Mouse (Mus musculus) forebrain, embryonic 12.5 days (tissue): ENCODE measurements around the gene Mark2. TPM values are rescaled to one million over a fixed set of nuclear protein-coding genes. Genes with fewer than 3 reads are reported as not detected.
A peak's percentile ranks its signal among the peaks of the same experiment; 100 is the strongest.

Source experiments
- ATAC-seq: fragments of 200-750 bp; cut with Nextera tagmentation; 2 replicates; pipeline ENCODE4 v1.8.0; 2017; ENCODE audit warnings: moderate TSS enrichment; ENCODE audit not compliant: low FRiP score
- H3K27ac ChIP-seq: fragments of 300-500 bp; sonication (generic); 2 replicates; pipeline ENCODE4 v1.5.1; 2016; ENCODE audit warnings: mild to moderate bottlenecking
- H3K27me3 ChIP-seq: fragments of 300-500 bp; sonication (generic); 2 replicates; pipeline ENCODE4 v1.6.1; 2016; ENCODE audit warnings: mild to moderate bottlenecking
- H3K36me3 ChIP-seq: fragments of 300-500 bp; sonication (generic); replicated peaks from 2 replicates; pipeline ENCODE4 v1.6.1; 2016; ENCODE audit warnings: mild to moderate bottlenecking
- H3K4me1 ChIP-seq: fragments of 300-500 bp; sonication (generic); 2 replicates; pipeline ENCODE4 v1.6.1; 2016
- H3K4me2 ChIP-seq: fragments of 300-500 bp; sonication (generic); 2 replicates; pipeline ENCODE4 v1.6.1; 2016; ENCODE audit warnings: mild to moderate bottlenecking, moderate library complexity
- H3K4me3 ChIP-seq: fragments of 300-500 bp; sonication (generic); replicated peaks from 2 replicates; pipeline ENCODE4 v1.5.1; 2016; ENCODE audit warnings: mild to moderate bottlenecking
- H3K9ac ChIP-seq: fragments of 300-500 bp; sonication (generic); 2 replicates; pipeline ENCODE4 v1.6.1; 2016; ENCODE audit warnings: mild to moderate bottlenecking
- H3K9me3 ChIP-seq: fragments of 300-500 bp; sonication (generic); 2 replicates; pipeline ENCODE4 v1.6.1; 2016
- WGBS: fragments of 180-500 bp; shearing (Covaris S2); methylation state at CpG from one replicate; pipeline ENCODE4 v1.1.7; 2016; 5-methylcytosine and 5-hydroxymethylcytosine counted together
- polyA plus RNA-seq: library from polyadenylated mRNA; unstranded; fragments of >200 nt; fragmentation: Nextera tagmentation; extraction: Ambion mirVana; gene quantifications from 2 replicates; pipeline ENCODE4 v1.2.1, GENCODE M21; 2016

The Mark2 gene
- polyA plus RNA-seq, 1 experiment from 2014 or later, result 53.5 TPM

DNA sequence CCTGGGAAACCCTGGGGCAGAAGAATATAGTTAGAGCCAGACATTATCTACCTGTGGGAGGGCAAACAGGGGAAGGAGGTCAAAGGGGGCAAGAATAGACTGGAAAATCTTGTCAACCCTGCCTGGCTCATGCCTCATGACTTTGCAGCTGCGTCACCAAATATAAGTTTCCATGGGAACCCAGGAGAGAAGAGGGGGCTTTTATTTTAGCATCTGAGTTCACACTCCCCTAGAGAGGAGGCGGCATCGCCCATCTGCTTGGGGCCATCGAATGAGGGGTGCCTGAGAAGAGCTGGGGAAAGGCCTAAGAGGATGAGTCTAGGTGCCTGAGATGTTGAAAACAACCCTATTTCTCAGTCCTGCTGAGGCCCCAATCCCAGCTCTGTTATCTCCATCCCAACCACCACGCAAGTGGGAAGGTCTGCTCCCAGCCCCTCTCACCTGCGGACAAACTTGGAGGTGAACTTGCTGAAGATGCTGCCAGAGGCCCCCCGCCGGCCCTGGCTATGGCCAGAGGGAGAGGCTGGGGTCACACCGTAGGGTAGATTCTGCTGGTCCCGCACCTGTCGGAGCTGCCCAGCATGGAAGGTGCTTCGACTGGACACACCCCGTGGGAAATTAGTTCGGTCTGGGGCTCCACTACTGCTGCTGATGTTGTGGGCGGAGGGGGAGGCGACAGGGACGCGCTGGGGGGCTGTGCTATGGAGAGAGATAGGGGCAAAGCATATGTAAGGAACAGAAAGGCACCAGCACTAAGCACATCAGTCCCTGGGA lies 60.9 kb downstream of the Mark2 start:
- Histone ChIP-seq H3K4me3 (no peak overlapping the region), H3K27ac (peak overlapping the region; percentile 13; the same call in 1 of the 2 replicates), H3K4me1 (peaks cover 18% of the 10 kb centered on the region), H3K4me2 (no peak overlapping the region), H3K27me3 (no peaks in the 10 kb centered on the region), H3K9me3 (no peaks in the 10 kb centered on the region), H3K9ac (no peak overlapping the region), H3K36me3 (peaks cover 91% of the 10 kb centered on the region)
- 90% methylated on average over 18 of the region's 18 CpGs for WGBS
- ATAC-seq, result no peak

DNA sequence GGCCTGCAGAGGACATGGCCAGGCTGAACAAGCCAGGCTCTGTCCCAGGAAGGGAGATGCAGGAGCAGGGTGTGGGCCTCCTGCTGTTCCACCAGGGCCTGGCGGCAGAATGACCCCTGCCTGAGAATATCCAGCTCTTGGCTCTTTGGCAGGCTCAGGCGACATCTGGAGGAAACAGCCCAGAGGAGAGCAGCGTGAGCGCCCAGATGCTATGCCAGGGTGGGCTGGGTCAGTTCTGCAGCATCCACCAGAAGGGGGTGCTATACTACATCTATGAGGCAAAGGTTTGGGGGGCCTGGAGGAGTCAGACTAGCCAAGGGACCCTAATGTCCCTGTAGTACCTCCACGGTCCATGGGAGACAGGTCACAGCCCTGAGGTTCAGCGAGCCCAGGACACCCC lies 62.5 kb downstream of the Mark2 start:
- ATAC-seq, result no peak
- 31% methylated on average over 6 of the region's 6 CpGs for WGBS
- H3K36me3 ChIP-seq, result peaks cover 90% of the 10 kb centered on the region
- no peak overlapping the region for H3K4me3 ChIP-seq
- H3K4me1 ChIP-seq, result peaks cover 33% of the 10 kb centered on the region
- H3K27ac ChIP-seq, result 0 out of 2 replicates have a peak overlapping the region, but pooled peaks have one; percentile 53
- no peak overlapping the region for H3K4me2 ChIP-seq
- H3K27me3 ChIP-seq, result no peaks in the 10 kb centered on the region
- H3K9ac ChIP-seq, result no peak overlapping the region
- H3K9me3 ChIP-seq, result no peaks in the 10 kb centered on the region

DNA sequence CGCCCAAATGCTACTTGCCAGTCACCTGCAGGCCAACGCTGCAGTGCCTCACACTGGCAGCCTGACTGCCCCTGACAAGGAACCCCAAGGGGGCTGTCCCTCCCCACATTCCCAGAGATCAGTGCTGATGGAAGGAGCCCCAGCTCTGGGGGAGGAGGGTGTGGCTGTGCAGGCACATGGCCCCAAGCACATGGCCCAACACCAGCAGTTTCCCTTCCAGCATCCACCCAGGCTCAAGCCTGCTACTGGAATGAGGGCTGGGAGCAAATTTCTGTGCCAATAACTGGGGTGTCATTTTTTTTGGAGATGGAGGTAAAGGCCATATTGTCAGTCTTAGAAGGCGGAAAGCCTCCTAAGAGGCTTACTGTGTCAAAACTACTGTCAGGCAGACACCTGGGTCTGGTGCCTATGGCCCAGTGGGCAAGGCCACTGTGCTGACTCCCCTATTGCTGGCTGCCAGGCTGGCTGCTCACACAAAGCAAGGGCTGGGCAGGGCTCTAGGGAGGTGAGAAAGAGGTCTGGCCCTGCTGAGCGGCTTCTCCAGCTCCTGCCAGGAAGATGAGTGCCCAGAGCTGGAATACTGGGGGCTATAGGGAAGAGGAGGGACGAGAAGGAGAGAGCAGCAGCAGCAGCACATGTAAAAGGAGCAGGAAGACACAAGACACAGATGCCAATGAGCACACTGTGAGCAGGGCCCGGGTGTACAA lies 63.3 kb downstream of the Mark2 start:
- Histone ChIP-seq H3K4me2 (no peak overlapping the region), H3K27me3 (no peaks in the 10 kb centered on the region), H3K4me3 (no peak overlapping the region), H3K4me1 (peaks cover 37% of the 10 kb centered on the region), H3K27ac (peak overlapping the region; percentile 53; the same call in 1 of the 2 replicates), H3K9ac (no peak overlapping the region), H3K36me3 (peaks cover 90% of the 10 kb centered on the region), H3K9me3 (no peaks in the 10 kb centered on the region)
- no peak for ATAC-seq
- 79% methylated on average over 6 of the region's 6 CpGs for WGBS

DNA sequence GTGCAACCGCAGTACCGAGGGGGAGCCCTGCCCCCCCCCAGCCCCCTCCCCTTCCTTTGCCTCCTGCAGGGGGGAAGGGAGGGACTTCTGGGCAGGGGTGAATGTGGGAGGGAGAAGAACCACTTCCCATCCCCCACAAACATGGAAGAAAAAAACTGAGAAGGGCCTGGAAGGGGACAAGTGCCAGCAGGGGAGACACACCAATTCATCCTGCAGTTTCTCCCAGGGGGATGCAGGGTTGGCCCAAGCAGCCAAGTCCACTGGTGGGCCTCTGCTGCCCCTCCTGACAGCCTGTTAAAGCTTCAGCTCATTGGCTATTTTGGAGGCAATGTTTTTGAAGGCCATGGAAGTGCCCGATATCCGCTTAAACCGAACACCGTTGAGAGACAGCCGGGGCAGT lies 64.9 kb downstream of the Mark2 start:
- Histone ChIP-seq H3K36me3 (peaks cover 90% of the 10 kb centered on the region), H3K4me3 (no peak overlapping the region), H3K4me1 (peaks cover 49% of the 10 kb centered on the region), H3K27ac (peak overlapping the region; percentile 83), H3K27me3 (no peaks in the 10 kb centered on the region), H3K4me2 (no peak overlapping the region), H3K9me3 (no peaks in the 10 kb centered on the region), H3K9ac (no peak overlapping the region)
- no peak for ATAC-seq
- WGBS, result 55% methylated on average over 7 of the region's 7 CpGs

DNA sequence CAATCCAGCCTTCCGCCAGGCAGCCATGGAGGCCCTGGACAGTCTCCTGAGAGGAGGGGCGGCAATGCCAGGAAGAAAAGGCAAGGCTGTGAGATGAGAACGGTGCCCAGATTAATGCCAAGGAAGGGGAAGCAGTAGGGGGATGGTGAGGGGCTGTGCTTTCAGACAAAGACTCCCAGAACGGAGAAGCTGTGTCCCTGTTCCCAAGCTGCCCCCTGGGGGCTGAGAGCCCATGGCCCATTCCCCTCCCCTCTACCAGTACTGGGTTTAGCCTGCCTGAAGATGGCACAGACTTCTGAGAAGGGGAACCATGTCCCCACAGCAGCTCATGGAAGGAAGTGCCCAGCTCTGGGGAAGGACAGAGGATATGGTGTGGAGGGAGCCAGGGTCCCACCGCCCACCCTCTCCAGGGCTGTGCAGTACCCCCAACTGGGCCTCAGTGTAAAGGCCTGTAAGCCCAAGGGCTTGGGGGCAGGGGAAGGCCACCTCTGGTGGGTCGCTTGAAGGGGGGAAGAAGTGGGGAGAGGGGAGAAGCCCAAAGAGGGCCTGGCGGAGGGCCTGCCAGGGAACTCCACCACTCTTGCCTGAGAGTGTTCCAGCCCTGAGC lies 65.5 kb downstream of the Mark2 start:
- Histone ChIP-seq H3K9me3 (no peaks in the 10 kb centered on the region), H3K27me3 (no peaks in the 10 kb centered on the region), H3K27ac (peak overlapping the region; percentile 83), H3K9ac (peak overlapping the region; percentile 8; the same call in 1 of the 2 replicates), H3K4me1 (peaks cover 55% of the 10 kb centered on the region), H3K4me3 (no peak overlapping the region), H3K4me2 (no peak overlapping the region), H3K36me3 (peaks cover 90% of the 10 kb centered on the region)
- ATAC-seq, result peak; percentile 52
- 29% methylated on average over 7 of the region's 7 CpGs for WGBS

DNA sequence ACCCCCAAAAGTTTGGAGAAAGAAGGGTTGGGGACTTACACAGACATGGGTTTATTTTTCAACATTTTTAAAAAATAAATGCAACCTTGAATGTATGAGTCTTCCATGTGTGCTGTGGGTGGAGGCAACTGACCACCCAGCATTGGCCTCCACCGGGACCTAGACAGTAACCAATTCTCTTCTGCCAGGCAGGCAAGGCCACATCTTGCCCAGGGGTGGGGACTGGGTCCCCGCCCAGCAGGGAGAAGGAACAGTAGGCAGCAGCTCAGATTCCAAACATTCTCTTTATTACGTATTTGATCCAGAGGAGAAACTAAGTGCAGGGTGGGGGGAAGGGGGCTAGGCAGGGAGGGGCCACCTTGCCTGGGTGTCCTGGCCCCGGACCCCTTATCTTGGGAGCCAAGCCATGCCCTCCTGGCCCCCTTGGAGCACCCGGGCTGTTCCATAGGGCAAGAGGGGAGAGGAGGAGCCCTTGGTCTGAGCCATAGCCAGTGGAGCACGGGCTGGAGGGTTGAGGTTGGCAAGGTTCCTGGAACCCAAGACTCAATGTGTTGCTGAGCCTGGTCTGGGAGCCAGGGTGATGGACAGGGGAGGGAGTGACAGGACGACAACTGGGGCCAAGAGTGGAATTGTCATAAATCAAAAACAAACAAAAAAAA lies 66.4 kb downstream of the Mark2 start:
- Histone ChIP-seq H3K36me3 (peaks cover 90% of the 10 kb centered on the region), H3K4me1 (peaks cover 64% of the 10 kb centered on the region), H3K9ac (no peak overlapping the region), H3K4me3 (no peak overlapping the region), H3K27ac (peak overlapping the region; percentile 83), H3K4me2 (no peak overlapping the region), H3K27me3 (no peaks in the 10 kb centered on the region), H3K9me3 (no peaks in the 10 kb centered on the region)
- WGBS, result 58% methylated on average over 7 of the region's 7 CpGs
- no peak for ATAC-seq

DNA sequence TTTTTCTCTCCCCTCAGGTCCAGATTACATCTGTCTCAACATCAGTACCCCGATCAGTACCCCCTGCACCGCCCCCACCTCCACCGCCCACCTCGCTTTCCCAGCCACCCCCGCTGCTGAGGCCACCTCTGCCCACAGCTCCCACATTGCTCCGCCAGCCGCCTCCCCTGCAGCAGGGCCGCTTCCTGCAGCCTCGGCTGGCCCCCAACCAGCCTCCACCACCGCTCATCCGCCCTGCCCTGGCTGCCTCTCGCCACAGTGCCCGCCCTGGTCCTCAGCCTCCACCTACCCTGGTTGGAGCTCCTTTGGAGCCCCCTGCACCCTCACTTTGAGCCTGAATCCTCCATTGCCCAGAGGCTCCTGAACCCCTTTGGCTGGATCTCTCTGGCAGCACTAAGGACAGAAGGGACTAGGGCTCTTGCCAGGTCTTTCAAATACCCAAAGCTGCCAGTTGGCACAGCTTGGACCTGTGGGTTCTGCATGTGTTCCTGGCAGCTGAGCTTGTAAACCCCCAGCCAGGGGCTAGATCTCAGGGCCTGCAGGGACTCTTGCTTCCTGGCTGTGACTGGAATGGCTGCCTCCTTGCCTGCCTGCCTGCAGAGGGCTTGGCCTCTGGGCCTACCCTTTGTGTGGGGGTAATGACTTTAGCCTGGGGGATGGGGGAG lies 67.2 kb downstream of the Mark2 start:
- no peak overlapping the region for H3K4me3 ChIP-seq
- no peaks in the 10 kb centered on the region for H3K9me3 ChIP-seq
- H3K27ac ChIP-seq, result peak overlapping the region; percentile 83
- no peak for ATAC-seq
- no peaks in the 10 kb centered on the region for H3K27me3 ChIP-seq
- peaks cover 89% of the 10 kb centered on the region for H3K36me3 ChIP-seq
- WGBS, result 82% methylated on average over 9 of the region's 13 CpGs
- H3K9ac ChIP-seq, result peak overlapping the region; percentile 21; the same call in 1 of the 2 replicates
- peaks cover 72% of the 10 kb centered on the region for H3K4me1 ChIP-seq
- H3K4me2 ChIP-seq, result no peak overlapping the region

DNA sequence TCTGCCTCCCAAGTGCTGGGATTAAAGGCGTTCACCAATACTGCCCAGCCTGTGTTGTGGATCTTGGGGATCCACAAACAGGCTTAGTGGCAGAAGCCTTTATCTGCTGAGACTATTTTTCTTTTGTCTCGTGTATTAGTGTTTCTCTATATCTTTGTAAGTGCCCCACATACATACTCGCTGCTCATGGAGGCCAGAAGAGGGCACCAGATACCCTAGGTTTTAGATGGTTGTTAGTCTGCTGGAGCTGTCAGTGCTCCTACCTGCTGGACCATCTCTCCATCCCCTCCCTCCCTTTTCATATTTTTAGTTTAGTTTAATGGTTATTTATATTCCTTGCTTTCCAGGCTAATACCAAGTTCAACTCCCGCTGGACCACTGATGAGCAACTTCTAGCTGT lies 68.2 kb downstream of the Mark2 start:
- 0 out of 2 replicates have a peak overlapping the region, but pooled peaks have one; percentile 83 for H3K27ac ChIP-seq
- no peak overlapping the region for H3K4me3 ChIP-seq
- ATAC-seq, result no peak
- WGBS, result 84% methylated on average over 4 of the region's 4 CpGs
- H3K27me3 ChIP-seq, result no peaks in the 10 kb centered on the region
- no peak overlapping the region for H3K9ac ChIP-seq
- no peak overlapping the region for H3K4me2 ChIP-seq
- H3K36me3 ChIP-seq, result peaks cover 80% of the 10 kb centered on the region
- peaks cover 72% of the 10 kb centered on the region for H3K4me1 ChIP-seq
- no peaks in the 10 kb centered on the region for H3K9me3 ChIP-seq

DNA sequence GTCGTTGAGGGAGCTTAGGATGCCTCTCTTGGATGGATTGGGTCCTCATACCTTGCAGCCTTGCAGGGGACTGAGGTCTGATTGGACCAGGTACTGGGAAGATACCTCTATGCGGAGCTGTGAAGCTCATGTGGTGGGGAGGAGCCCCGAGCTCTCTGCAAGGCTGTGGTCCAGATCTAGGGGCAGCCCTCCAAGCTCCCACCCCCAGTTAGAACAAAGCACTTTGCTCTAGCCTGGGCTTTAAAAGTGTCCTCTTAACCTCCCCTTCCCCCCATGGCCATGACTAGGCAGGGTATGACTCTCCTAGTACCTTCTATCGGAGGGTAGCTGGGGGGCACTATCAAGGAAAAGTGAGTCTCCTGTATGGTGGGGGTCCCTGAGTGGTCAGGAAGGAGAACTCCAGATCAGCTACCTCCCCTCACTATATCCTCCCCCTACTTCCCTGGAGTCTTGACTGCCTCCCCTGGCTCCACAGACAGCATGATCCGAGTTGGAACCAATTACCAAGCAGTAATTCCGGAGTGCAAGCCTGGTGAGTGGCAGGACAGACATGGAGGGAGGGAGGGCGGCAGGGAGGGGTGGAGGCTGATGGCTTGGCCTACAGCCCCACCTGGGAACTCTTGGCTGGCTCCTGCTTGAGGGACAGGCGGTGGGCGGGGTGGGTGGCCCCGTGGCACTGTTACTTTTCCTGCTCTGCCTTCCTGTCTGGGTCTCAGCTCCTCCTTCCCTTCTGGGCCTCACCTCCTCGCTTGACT lies 72.2 kb downstream of the Mark2 start:
- Histone ChIP-seq H3K27ac (peak overlapping the region; percentile 100), H3K36me3 (peaks cover 46% of the 10 kb centered on the region), H3K4me1 (peaks cover 81% of the 10 kb centered on the region), H3K4me3 (peak overlapping the region; percentile 90), H3K27me3 (no peaks in the 10 kb centered on the region), H3K9me3 (no peaks in the 10 kb centered on the region), H3K4me2 (peak overlapping the region; percentile 97), H3K9ac (peak overlapping the region; percentile 98)
- ATAC-seq, result no peak
- 6% methylated on average over 11 of the region's 11 CpGs for WGBS

DNA sequence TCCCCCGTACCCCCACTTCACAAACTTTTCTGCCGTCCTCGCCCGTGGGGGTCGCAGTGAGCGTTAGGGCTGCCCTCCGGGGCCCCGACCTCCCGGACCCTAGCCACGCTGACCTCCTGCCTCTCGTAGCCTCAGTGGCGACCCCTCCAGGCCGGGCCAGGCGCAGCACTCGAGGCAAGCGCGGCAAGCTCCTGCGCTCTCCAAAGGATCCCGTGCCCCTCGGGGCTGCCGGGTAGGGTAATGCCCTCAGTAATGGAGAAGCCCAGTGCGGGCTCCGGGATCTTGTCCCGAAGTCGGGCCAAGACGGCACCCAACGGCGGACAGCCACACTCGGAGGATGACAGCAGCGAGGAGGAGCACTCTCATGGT lies 73.0 kb downstream of the Mark2 start:
- Histone ChIP-seq H3K27me3 (no peaks in the 10 kb centered on the region), H3K36me3 (peaks cover 39% of the 10 kb centered on the region), H3K9me3 (no peaks in the 10 kb centered on the region), H3K4me2 (peak overlapping the region; percentile 97), H3K4me1 (peaks cover 77% of the 10 kb centered on the region), H3K27ac (peak overlapping the region; percentile 100), H3K9ac (peak overlapping the region; percentile 98), H3K4me3 (peak overlapping the region; percentile 90)
- peak; percentile 19 for ATAC-seq
- under 1% methylated on average over 27 of the region's 30 CpGs for WGBS
